Mouse (Mus musculus) limb, embryonic 13.5 days (tissue): ENCODE results near the gene U2af1l4. TPM values are rescaled to one million over a fixed set of nuclear protein-coding genes. Genes with fewer than 3 reads are reported as not detected.

Source experiments
- ATAC-seq: fragments of 200-750 bp; cut with Nextera tagmentation; 2 replicates; pipeline ENCODE4 v1.8.0; 2017; ENCODE audit warnings: low read depth, moderate number of reproducible peaks, moderate TSS enrichment; ENCODE audit not compliant: low FRiP score
- H3K27ac ChIP-seq: fragments of 300-500 bp; sonication (generic); 2 replicates; pipeline ENCODE4 v1.5.1; 2015; ENCODE audit warnings: inconsistent platforms, mild to moderate bottlenecking, moderate library complexity
- H3K27me3 ChIP-seq: fragments of 300-500 bp; sonication (generic); 2 replicates; pipeline ENCODE4 v1.6.1; 2015; ENCODE audit warnings: mild to moderate bottlenecking, inconsistent platforms
- H3K36me3 ChIP-seq: fragments of 300-500 bp; sonication (generic); 2 replicates; pipeline ENCODE4 v1.6.1; 2015; ENCODE audit warnings: inconsistent platforms, mild to moderate bottlenecking, moderate library complexity
- H3K4me1 ChIP-seq: fragments of 300-500 bp; sonication (generic); 2 replicates; pipeline ENCODE4 v1.6.1; 2015; ENCODE audit warnings: inconsistent platforms
- H3K4me2 ChIP-seq: fragments of 300-500 bp; sonication (generic); replicated peaks from 2 replicates; pipeline ENCODE4 v1.6.1; 2015; ENCODE audit warnings: inconsistent platforms, mild to moderate bottlenecking, moderate library complexity
- H3K4me3 ChIP-seq: fragments of 300-500 bp; sonication (generic); 2 replicates; pipeline ENCODE4 v1.5.1; 2015; ENCODE audit warnings: moderate library complexity, mild to moderate bottlenecking, inconsistent platforms
- H3K9ac ChIP-seq: fragments of 300-500 bp; sonication (generic); 2 replicates; pipeline ENCODE4 v1.6.1; 2015; ENCODE audit warnings: mild to moderate bottlenecking, inconsistent platforms
- H3K9me3 ChIP-seq: fragments of 300-500 bp; sonication (generic); 2 replicates; pipeline ENCODE4 v1.6.1; 2016; ENCODE audit warnings: inconsistent platforms
- WGBS: fragments of 180-500 bp; shearing (Covaris S2); methylation state at CpG from one replicate; pipeline ENCODE4 v1.1.7; 2015; 5-methylcytosine and 5-hydroxymethylcytosine counted together
- polyA plus RNA-seq: library from polyadenylated mRNA; unstranded; fragments of >200 nt; fragmentation: Nextera tagmentation; extraction: Ambion mirVana; gene quantifications from 2 replicates; pipeline ENCODE4 v1.2.1, GENCODE M21; 2015

Gene U2af1l4
- polyA plus RNA-seq, result 81.3 and 91.1 TPM in 2 replicates

DNA sequence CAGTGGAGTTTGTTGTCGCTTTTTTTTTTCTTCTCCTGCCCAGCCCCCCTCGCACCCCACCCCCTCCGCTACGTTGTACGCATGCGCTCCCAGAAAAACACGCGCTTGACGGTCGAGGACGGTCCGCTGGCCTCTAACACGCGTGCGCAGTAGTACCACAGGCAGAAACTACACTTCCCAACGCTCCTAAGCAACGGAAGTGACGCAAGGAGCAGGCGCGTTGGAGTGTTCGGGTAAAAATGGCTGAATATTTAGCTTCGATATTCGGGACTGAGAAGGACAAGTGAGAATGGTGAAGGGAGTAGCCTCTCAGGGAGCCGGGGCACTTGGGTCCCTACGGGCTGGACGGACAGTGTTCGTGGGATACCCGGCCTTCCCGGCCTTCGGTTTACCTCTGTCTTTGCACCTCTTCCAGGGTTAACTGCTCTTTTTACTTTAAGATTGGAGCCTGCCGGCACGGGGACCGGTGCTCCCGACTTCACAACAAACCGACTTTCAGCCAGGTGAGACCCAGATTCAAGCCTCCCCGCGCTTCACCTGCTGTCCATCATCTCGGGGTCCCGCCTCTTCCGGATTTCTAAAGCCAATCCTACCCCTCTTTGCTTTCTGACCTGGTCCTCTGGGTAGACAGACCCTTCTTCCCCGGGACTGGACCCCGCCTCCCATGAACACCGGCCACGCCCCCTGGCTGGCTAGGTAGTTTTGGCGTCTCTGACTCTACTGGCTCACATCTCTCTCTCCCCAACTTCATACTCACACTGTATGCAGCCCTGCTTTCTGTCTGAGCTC lies at the start of gene U2af1l4, which contains the start of the genes Gm49396 and Psenen:
Gene U2af1l4 (plus strand): TSS at position 185 of the 789 bp plus-strand sequence.
Gene Gm49396 (plus strand): TSS at position 228 of the 789 bp plus-strand sequence.
Gene Psenen (minus strand): TSS at position 511 of the 789 bp plus-strand sequence.
- peak; percentile 89 for ATAC-seq
- H3K36me3 ChIP-seq, result peaks cover 30% of the 10 kb centered on the region
- H3K9me3 ChIP-seq, result no peaks in the 10 kb centered on the region
- H3K27ac ChIP-seq, result peak within 1 kb of the TSS; percentile 97
- H3K4me1 ChIP-seq, result peaks cover 31% of the 10 kb centered on the region
- H3K9ac ChIP-seq, result peak within 1 kb of the TSS; percentile 81
- H3K4me2 ChIP-seq, result peak within 1 kb of the TSS; percentile 82
- WGBS, result under 1% methylated on average over 45 of the region's 45 CpGs
- H3K27me3 ChIP-seq, result no peaks in the 10 kb centered on the region
- H3K4me3 ChIP-seq, result peak within 1 kb of the TSS; percentile 74

DNA sequence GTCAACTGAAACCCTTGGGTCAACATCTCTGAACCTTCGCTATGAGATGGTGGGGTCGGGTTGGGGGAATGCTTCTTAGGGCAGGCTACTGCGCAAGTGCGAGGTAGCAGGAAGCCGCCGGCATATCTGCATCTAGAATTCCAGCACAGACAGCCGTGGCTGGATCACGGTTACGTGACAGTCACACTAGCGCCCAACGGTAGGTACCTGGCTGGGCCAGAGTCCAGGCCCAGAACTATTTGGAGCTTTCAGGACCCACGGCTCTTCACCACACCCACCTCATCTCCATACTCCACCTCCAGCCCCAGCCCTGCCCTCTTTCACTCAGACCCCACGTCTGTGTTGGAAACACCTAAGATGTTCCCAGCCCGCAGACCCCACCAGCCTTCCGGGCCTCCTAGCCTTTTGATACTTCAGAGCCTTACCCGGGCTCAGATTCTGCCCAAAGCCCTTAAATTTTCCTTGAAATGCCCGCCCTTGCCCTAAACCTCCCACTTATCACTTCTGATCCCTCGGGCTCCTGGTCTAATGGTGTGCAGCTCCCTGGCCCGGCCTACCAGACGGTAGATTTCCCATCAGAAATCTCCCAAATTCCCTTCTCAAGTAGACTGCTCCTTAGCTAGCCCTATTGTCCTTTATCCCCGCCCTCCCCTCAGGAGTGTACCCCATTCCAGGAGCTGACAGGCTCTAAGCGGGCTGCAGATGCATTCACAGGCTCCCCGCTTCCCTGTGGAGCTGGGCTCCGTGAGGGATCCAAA lies 47.9 kb upstream of the U2af1l4 start:
- Histone ChIP-seq H3K36me3 (no peaks in the 10 kb centered on the region), H3K9me3 (no peaks in the 10 kb centered on the region), H3K4me2 (no peak overlapping the region), H3K27me3 (0 out of 2 replicates have a peak, but pooled peaks cover 3% of the 10 kb centered on the region), H3K4me1 (no peaks in the 10 kb centered on the region), H3K9ac (no peak overlapping the region), H3K27ac (no peak overlapping the region), H3K4me3 (no peak overlapping the region)
- WGBS, result 55% methylated on average over 24 of the region's 24 CpGs
- no peak for ATAC-seq

DNA sequence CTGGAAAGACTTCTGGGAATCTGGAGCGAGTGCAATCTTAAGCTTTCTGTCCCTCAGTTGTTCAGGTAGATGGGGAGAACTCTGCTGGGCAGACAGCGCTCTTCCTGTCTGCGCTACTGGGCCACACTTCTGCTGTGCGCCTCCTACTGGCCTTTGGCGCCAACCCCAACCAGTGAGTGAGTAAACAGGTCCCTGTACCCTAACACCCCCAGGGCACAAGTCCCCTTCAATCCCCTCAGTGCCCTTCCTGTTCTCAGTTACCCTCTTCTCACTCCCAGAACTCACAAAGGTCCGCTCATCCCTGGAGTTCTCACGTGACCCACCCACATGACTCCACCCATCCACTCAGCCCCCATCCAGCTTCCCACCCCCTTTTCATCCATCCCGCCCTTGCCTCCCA lies 44.8 kb upstream of the U2af1l4 start:
- 0 out of 2 replicates have a peak, but pooled peaks cover 3% of the 10 kb centered on the region for H3K27me3 ChIP-seq
- no peak overlapping the region for H3K9ac ChIP-seq
- 42% methylated on average over 8 of the region's 8 CpGs for WGBS
- no peaks in the 10 kb centered on the region for H3K4me1 ChIP-seq
- ATAC-seq, result no peak
- H3K9me3 ChIP-seq, result no peaks in the 10 kb centered on the region
- no peak overlapping the region for H3K4me2 ChIP-seq
- H3K36me3 ChIP-seq, result peaks cover 9% of the 10 kb centered on the region
- no peak overlapping the region for H3K4me3 ChIP-seq
- H3K27ac ChIP-seq, result no peak overlapping the region

DNA sequence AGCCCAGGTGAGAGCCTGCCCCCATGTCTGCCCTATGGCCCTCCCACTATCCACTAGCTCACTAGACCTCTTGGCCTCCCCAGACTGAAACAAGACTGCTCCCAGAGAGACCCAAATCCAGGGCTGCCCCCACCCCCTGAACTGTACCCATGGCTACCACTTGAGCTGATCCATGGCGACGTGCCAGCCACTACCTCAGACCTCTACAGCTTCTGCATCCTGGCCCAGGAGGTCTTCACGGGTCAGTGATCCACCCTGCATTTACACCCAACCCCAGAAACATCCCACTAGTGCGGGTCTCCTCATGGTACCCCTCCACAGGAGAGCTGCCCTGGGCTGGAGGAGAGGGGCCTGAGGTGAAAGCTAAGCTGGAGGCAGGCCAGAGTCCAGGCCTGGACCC lies 42.7 kb upstream of the U2af1l4 start:
- WGBS, result 79% methylated on average over 4 of the region's 4 CpGs
- H3K27me3 ChIP-seq, result 0 out of 2 replicates have a peak, but pooled peaks cover 2% of the 10 kb centered on the region
- no peak overlapping the region for H3K27ac ChIP-seq
- H3K9me3 ChIP-seq, result no peaks in the 10 kb centered on the region
- ATAC-seq, result no peak
- H3K4me1 ChIP-seq, result no peaks in the 10 kb centered on the region
- H3K4me3 ChIP-seq, result no peak overlapping the region
- no peak overlapping the region for H3K4me2 ChIP-seq
- 0 out of 2 replicates have a peak overlapping the region, but pooled peaks have one; percentile 0 for H3K9ac ChIP-seq
- H3K36me3 ChIP-seq, result peaks cover 24% of the 10 kb centered on the region

DNA sequence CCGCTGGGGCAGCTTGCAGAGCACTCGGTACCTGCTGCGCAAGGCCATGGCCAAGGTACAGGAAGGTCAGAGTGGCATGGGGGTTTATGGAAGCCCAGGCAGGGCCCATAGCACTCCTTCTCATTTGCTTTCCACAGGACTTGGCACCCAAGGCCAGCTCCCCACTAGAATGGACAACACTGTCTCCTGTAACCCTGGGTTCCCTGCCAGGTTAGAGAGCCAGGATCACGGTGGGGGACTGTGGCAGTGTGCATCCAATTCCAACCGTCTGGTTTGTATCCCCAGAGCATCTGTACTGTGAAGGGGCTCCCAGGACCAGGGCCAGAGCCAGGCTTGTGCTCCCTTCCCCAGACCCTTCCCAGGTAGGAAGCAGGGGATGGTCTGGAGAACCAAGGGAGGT lies 42.2 kb upstream of the U2af1l4 start:
- Histone ChIP-seq H3K9me3 (no peaks in the 10 kb centered on the region), H3K9ac (no peak overlapping the region), H3K27me3 (no peaks in the 10 kb centered on the region), H3K36me3 (peaks cover 29% of the 10 kb centered on the region), H3K4me3 (no peak overlapping the region), H3K27ac (no peak overlapping the region), H3K4me2 (no peak overlapping the region), H3K4me1 (peaks cover under 1% of the 10 kb centered on the region; the same call in 1 of the 2 replicates)
- ATAC-seq, result no peak
- WGBS, result 81% methylated on average over 5 of the region's 5 CpGs

DNA sequence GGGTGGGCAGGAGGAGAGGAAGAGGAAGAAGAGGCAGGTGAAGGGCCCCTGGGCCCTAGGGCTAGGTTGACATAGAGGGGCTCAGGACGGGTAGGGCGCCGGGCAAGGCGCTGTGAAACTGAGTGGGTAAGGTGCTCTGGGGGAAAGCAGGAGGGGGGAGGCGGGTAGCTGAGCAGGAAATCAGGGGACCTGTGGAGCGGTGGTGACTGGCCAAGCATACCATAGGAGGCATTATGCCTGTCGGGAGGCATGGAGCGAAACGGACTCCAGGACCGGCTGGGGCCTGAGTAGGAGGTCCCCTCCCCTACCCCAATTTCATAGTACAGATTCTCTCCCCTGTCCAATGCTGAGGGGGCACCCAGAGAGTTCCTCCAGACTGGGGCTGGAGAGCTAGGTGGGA lies 40.2 kb upstream of the U2af1l4 start:
- Histone ChIP-seq H3K27ac (no peak overlapping the region), H3K36me3 (peaks cover 47% of the 10 kb centered on the region), H3K9ac (no peak overlapping the region), H3K27me3 (no peaks in the 10 kb centered on the region), H3K9me3 (no peaks in the 10 kb centered on the region), H3K4me2 (no peak overlapping the region), H3K4me1 (peaks cover 12% of the 10 kb centered on the region), H3K4me3 (no peak overlapping the region)
- 79% methylated on average over 10 of the region's 10 CpGs for whole genome bisulfite sequencing
- no peak for ATAC-seq

DNA sequence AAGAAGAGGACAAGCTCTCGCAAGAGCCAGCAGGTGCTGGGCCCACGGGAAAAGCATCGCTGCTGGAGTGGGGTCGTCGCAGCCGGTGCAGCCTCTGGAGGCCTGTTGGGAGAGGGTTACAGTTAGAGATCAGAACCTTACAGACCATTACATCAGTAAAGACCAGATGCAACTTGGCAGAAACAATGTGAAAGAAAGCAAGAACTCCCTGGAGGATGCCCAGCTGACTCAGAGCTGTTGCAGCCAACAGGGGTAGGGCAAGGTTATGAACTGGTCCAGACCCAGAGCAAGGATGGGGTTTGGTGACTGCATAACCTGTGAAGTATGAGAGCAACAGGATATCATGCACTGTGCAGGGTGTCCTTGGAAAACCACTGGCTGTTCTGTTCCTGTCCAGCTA lies 38.6 kb upstream of the U2af1l4 start:
- 74% methylated on average over 6 of the region's 6 CpGs for WGBS
- no peak for ATAC-seq
- H3K36me3 ChIP-seq, result peaks cover 64% of the 10 kb centered on the region

DNA sequence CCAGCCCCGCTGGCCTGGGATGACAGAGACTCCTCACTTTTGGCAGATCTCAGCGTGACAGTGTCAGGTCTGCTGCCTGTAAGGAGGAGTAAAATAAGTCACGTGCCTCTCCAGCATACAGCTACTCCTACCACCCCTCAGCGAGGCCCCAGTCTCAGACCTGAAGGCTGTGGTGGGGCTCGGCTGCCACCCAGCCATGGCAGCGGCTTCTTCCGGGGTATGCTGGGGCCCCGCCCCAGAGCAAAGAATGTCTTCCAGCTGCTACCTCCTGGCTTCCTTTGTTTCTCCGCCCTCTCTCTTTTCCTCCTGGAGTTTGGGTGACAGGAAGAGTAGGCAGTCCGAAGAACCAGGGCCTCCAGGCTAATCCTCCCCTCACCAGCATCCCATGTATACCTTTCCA lies 37.1 kb upstream of the U2af1l4 start:
- H3K4me1 ChIP-seq, result peaks cover 12% of the 10 kb centered on the region
- H3K27me3 ChIP-seq, result no peaks in the 10 kb centered on the region
- peak overlapping the region; percentile 43 for H3K9ac ChIP-seq
- H3K4me3 ChIP-seq, result no peak overlapping the region; the same call in 1 of the 2 replicates
- peak overlapping the region; percentile 23 for H3K4me2 ChIP-seq
- no peak overlapping the region for H3K27ac ChIP-seq
- 25% methylated on average over 10 of the region's 10 CpGs for WGBS
- H3K9me3 ChIP-seq, result no peaks in the 10 kb centered on the region
- no peak for ATAC-seq
- H3K36me3 ChIP-seq, result peaks cover 78% of the 10 kb centered on the region

More for the DNA sequence above, 38.6 kb upstream of the U2af1l4 start:
- H3K27me3 ChIP-seq, result no peaks in the 10 kb centered on the region
- no peak overlapping the region for H3K4me3 ChIP-seq
- H3K4me2 ChIP-seq, result no peak overlapping the region
- H3K27ac ChIP-seq, result no peak overlapping the region
- H3K9me3 ChIP-seq, result no peaks in the 10 kb centered on the region
- H3K4me1 ChIP-seq, result peaks cover 12% of the 10 kb centered on the region
- H3K9ac ChIP-seq, result no peak overlapping the region

DNA sequence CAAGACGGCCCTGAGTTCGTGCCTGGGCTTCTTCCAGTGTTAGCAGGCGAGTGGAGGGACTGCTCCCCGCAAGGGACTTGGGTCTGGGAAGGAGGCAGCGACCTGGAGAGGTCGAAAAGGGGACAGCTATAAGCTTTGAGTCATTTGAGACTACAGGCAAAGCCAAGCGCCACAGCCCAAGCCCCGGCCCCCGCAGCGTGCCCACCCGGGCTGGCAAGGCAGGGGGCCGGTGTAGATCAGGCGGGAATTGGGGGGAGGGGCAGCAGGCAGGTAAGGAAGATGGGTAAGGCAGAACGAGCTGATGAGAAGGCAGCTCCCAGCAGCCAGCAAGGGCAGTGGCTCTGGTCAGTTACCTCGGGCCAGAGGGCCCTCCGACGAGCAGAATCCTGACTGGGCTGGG lies 36.7 kb upstream of the U2af1l4 start:
- H3K9ac ChIP-seq, result peak overlapping the region; percentile 43
- WGBS, result 19% methylated on average over 17 of the region's 17 CpGs

DNA sequence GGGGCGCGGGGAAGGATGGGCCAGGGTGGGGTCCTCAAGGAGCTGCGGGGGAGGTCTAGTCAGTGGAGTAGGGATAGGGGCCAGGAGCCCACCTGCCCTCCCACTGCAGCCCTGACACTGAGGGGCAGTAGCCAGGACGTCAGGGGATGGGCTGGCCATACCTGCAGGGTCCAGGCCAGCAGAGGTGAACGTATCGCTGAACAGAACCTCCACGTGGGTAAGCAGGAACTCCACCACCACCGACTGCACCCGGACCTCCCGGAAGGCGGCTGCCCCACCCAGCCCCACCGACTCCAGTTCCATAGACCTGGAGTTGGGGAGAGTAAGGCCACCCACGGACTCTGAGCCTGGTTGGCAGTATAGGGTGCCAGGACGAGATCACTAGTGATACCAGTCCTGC lies 36.1 kb upstream of the U2af1l4 start:
- Histone ChIP-seq H3K9me3 (no peaks in the 10 kb centered on the region), H3K4me1 (peaks cover 12% of the 10 kb centered on the region), H3K4me2 (peak overlapping the region; percentile 23; the same call in 1 of the 2 replicates), H3K36me3 (peaks cover 89% of the 10 kb centered on the region), H3K4me3 (no peak overlapping the region), H3K9ac (peak overlapping the region; percentile 43), H3K27ac (no peak overlapping the region), H3K27me3 (no peaks in the 10 kb centered on the region)
- WGBS, result 84% methylated on average over 14 of the region's 14 CpGs
- ATAC-seq, result no peak

More for the DNA sequence above, 36.7 kb upstream of the U2af1l4 start:
- H3K4me3 ChIP-seq, result peak overlapping the region; percentile 11; the same call in 1 of the 2 replicates
- H3K27ac ChIP-seq, result no peak overlapping the region; the same call in 1 of the 2 replicates
- no peaks in the 10 kb centered on the region for H3K9me3 ChIP-seq
- peak overlapping the region; percentile 23 for H3K4me2 ChIP-seq
- no peaks in the 10 kb centered on the region for H3K27me3 ChIP-seq
- H3K36me3 ChIP-seq, result peaks cover 83% of the 10 kb centered on the region
- ATAC-seq, result no peak
- H3K4me1 ChIP-seq, result peaks cover 12% of the 10 kb centered on the region

DNA sequence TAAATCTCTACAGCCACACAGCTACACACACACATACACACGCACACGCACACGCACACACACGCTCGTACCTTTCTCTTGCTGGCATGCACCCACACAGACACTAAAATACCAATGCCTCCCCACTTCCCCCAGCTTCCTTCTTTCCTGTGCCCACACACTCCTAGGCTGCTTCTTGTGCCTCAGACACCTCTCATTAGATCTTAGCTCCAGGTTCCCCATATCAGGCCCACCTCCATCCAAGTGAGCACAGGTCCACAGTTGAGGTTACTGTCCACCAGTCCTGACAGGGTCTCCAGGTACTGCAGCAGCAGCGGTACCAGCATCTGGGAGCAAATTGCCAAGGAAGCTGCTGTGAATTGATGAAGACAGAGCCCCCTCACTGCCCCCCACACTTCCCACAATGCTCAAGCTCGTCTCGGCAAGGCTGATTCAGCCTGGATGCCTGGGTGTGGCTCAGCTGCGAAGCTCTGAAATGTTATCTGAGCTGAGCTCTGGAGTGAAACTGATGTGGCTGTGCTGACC lies 31.7 kb upstream of the U2af1l4 start:
- H3K27me3 ChIP-seq, result no peaks in the 10 kb centered on the region
- no peak for ATAC-seq
- no peak overlapping the region for H3K4me2 ChIP-seq
- no peak overlapping the region for H3K4me3 ChIP-seq
- peak overlapping the region; percentile 15; the same call in 1 of the 2 replicates for H3K9ac ChIP-seq
- WGBS, result 82% methylated on average over 9 of the region's 9 CpGs
- H3K27ac ChIP-seq, result no peak overlapping the region
- peaks cover 66% of the 10 kb centered on the region for H3K36me3 ChIP-seq
- H3K4me1 ChIP-seq, result peaks cover 27% of the 10 kb centered on the region
- no peaks in the 10 kb centered on the region for H3K9me3 ChIP-seq
